Mouse (Mus musculus) frontal cortex, postnatal 10 days (tissue): Measurements from ENCODE around the gene Clasp2.
"Not testable (repeated sequence)": the region's sequence is repeated elsewhere in the genome, so short reads cannot be mapped to it uniquely, and the experiment has no call there.

Source experiments
- DNase-seq, 2 experiments: peaks; one replicate each; pipeline ENCODE4 v3.0.0; 2022; ENCODE audit warnings: low spot score in 2 of 2, mixed read lengths in 1 of 2

Gene Clasp2

GRCm38 (mm10) chr9:113815836-113816235, 74.6 kb downstream of the Clasp2 start:
- no peak for DNase-seq

- DNase-seq = no peak
Observed at GRCm38 (mm10) chr9:113822150-113822549, 80.9 kb downstream of the Clasp2 start.

- no peak for DNase-seq
Observed at GRCm38 (mm10) chr9:113828719-113829118, 87.4 kb downstream of the Clasp2 start.

- DNase-seq = no peak
Observed at GRCm38 (mm10) chr9:113830219-113830618, 88.9 kb downstream of the Clasp2 start.

- no peak for DNase-seq
Observed at GRCm38 (mm10) chr9:113833481-113833880, 92.2 kb downstream of the Clasp2 start.

- DNase-seq = no peak
Observed at GRCm38 (mm10) chr9:113837001-113837400, 95.7 kb downstream of the Clasp2 start.

GRCm38 (mm10) chr9:113837461-113837860, 96.2 kb downstream of the Clasp2 start:
- no peak for DNase-seq

GRCm38 (mm10) chr9:113844029-113844428, 102.8 kb downstream of the Clasp2 start:
- no peak for DNase-seq

- no peak for DNase-seq
Observed at GRCm38 (mm10) chr9:113855441-113855840, 114.2 kb downstream of the Clasp2 start.

- no peak for DNase-seq
Observed at GRCm38 (mm10) chr9:113857281-113857928, 116.1 kb downstream of the Clasp2 start.

- DNase-seq = no peak
Observed at GRCm38 (mm10) chr9:113857929-113858440, 116.7 kb downstream of the Clasp2 start.

GRCm38 (mm10) chr9:113859420-113859819, 118.1 kb downstream of the Clasp2 start:
- no peak for DNase-seq

GRCm38 (mm10) chr9:113863370-113863999, 122.2 kb downstream of the Clasp2 start:
- no peak for DNase-seq

- DNase-seq = no peak
Observed at GRCm38 (mm10) chr9:113867951-113868350, 126.7 kb downstream of the Clasp2 start.

- DNase-seq = no peak
Observed at GRCm38 (mm10) chr9:113894903-113895302, 153.6 kb downstream of the Clasp2 start.

- DNase-seq = no peak
Observed at GRCm38 (mm10) chr9:113903136-113903535, 161.9 kb downstream of the Clasp2 start.

GRCm38 (mm10) chr9:113904315-113904714, 163.0 kb downstream of the Clasp2 start:
- not testable (repeated sequence) for DNase-seq

- no peak for DNase-seq
Observed at GRCm38 (mm10) chr9:113915789-113916188, 174.5 kb downstream of the Clasp2 start.

- DNase-seq = no peak
Observed at GRCm38 (mm10) chr9:113922677-113923076, 181.4 kb downstream of the Clasp2 start.

GRCm38 (mm10) chr9:113924883-113925282, 183.6 kb downstream of the Clasp2 start:
- no peak for DNase-seq

GRCm38 (mm10) chr9:113928591-113928990, 187.3 kb downstream of the Clasp2 start:
- DNase-seq = no peak

GRCm38 (mm10) chr9:113929676-113930075, 188.4 kb downstream of the Clasp2 start:
- no peak for DNase-seq
